Comparison of ENCODE assay signal across 18 mouse cellular contexts in the genomic region with DNA sequence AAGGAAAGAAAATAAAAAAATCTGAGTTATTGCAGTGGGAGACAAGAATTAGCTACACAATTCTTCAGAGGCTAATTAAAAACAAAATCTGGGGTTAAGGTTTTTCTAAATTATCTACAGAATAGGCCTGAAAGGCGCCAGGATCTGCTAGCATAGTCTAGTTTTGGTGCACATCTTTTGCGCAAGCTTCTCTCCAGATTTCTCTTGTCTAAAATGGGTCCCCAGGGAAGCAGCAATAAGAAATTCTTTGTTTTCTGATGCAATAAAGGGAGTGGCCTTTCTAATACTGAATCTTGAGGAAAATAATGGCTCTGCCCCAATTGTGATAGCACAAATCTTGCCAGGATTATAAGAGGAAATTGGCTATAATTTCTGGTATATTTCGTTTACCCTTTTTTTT.
DNase-seq lines count a peak whose midpoint lies in the region; ATAC-seq and TF ChIP-seq lines count a peak whose summit lies in the region.
"Had no signal": no experiment of that assay in that cellular context is flagged by ENCODE, and none has a peak within 500 bp of the region (broad histone marks: within the 10 kb centered on the region; RNA-seq: fewer than 3 reads in every experiment).

No protein-coding gene starts in this region.

- H3K9ac ChIP-seq in lung, postnatal 0 days (replicated peaks; ENCODE audit: low read depth), result no peak overlapping the region
- H3K9ac ChIP-seq: embryonic facial prominence, embryonic 12.5 days; forebrain, embryonic 15.5 days; hindbrain, embryonic 13.5 days had no signal

- TF ChIP-seq EP300 in lung, postnatal 0 days (IDR thresholded peaks at IDR 0.05), result no peak

- no peak for TF ChIP-seq CTCF in lung, postnatal 0 days (IDR thresholded peaks at IDR 0.05)

- DNase-seq in heart, adult 18-20 months, result peak; percentile 54 to 64
- DNase-seq in heart, postnatal 14 days, result no peak
- DNase-seq in lung, postnatal 0 days (ENCODE audit: low spot score), result peak; percentile 20
- DNase-seq in lung, postnatal 14 days, result no peak
- DNase-seq in NIH3T3 (ENCODE audit: low read depth), result peak; percentile 63
- DNase-seq in skeletal muscle tissue, adult 2 months (ENCODE audit: low read depth, low spot score), result peak; percentile 71
- no peak for DNase-seq in left cerebral cortex, adult 9 months (ENCODE audit: low spot score in 2 of 2)
- DNase-seq: adrenal gland, postnatal 14 days; B cell, adult 2 months; cerebellum, adult 11-12 months; cerebellum, adult 9-10 months; cerebellum, postnatal 25 days; gastrocnemius, postnatal 10 days; kidney, adult 18-20 months had no signal

- intact Hi-C loops in heart, postnatal 14 days (cut with DNase I), result no loop called here

- H3K4me2 ChIP-seq in lung, postnatal 0 days (replicated peaks; ENCODE audit: low read depth, low read length), result no peak overlapping the region
- H3K4me2 ChIP-seq: embryonic facial prominence, embryonic 12.5 days; forebrain, embryonic 15.5 days; hindbrain, embryonic 13.5 days had no signal

- H3K36me3 ChIP-seq in lung, postnatal 0 days (ENCODE audit: insufficient read depth, low read length), result no peaks in the 10 kb centered on the region
- H3K36me3 ChIP-seq: embryonic facial prominence, embryonic 12.5 days; forebrain, embryonic 15.5 days; hindbrain, embryonic 13.5 days had no signal

- no peaks in the 10 kb centered on the region for H3K9me3 ChIP-seq in lung, postnatal 0 days (ENCODE audit: low read length)
- H3K9me3 ChIP-seq: embryonic facial prominence, embryonic 12.5 days; forebrain, embryonic 15.5 days; hindbrain, embryonic 13.5 days had no signal

- no peaks in the 10 kb centered on the region for H3K4me1 ChIP-seq in lung, postnatal 0 days (ENCODE audit: insufficient read depth, low read depth, low read length)
- H3K4me1 ChIP-seq: forebrain, embryonic 15.5 days had no signal

- H3K27me3 ChIP-seq in lung, postnatal 0 days (replicated peaks; ENCODE audit: insufficient read depth, low read length), result no peaks in the 10 kb centered on the region
- H3K27me3 ChIP-seq: embryonic facial prominence, embryonic 12.5 days; forebrain, embryonic 15.5 days; hindbrain, embryonic 13.5 days had no signal

- no peak for ATAC-seq in lung, postnatal 0 days
- ATAC-seq: forebrain, embryonic 15.5 days; hindbrain, postnatal 0 days had no signal

- WGBS in lung, postnatal 0 days, result 91% methylated on average over 3 of the region's 3 CpGs

- no peak overlapping the region for H3K27ac ChIP-seq in lung, postnatal 0 days (ENCODE audit: low read length)
- H3K27ac ChIP-seq: embryonic facial prominence, embryonic 12.5 days; forebrain, embryonic 15.5 days; hindbrain, embryonic 13.5 days; hindbrain, postnatal 0 days had no signal

- H3K4me3 ChIP-seq in lung, postnatal 0 days (ENCODE audit: low read depth, low read length), result no peak overlapping the region
- H3K4me3 ChIP-seq: embryonic facial prominence, embryonic 12.5 days; forebrain, embryonic 15.5 days; hindbrain, embryonic 13.5 days had no signal

Comparison
In these comparisons a context has a peak if more than half of its experiments do, and no peak if none do; other contexts are left out.
1. DNase-seq: peak in heart, adult 18-20 months (2 of 2), lung, postnatal 0 days (single experiment), NIH3T3 (single experiment) and skeletal muscle tissue, adult 2 months (single experiment); none in heart, postnatal 14 days (0 of 2), lung, postnatal 14 days (single experiment) and left cerebral cortex, adult 9 months (0 of 2).